Mouse (Mus musculus) testis, adult 2 months (tissue): ENCODE results near the gene Gm4131.

Source experiments
- CTCF ChIP-seq: fragments of 200-500 bp; IDR thresholded peaks from 2 replicates; pipeline ENCODE4 v1.5.1; 2012; ENCODE audit warnings: low read depth, mild to moderate bottlenecking, inconsistent platforms, low read length, moderate library complexity; ENCODE audit not compliant: control insufficient read depth, insufficient read depth, insufficient replicate concordance
- POLR2A ChIP-seq: fragments of 200-500 bp; IDR thresholded peaks from 2 replicates; pipeline ENCODE4 v1.6.1; 2012; ENCODE audit warnings: low read depth, mild to moderate bottlenecking, inconsistent platforms, low read length, moderate library complexity; ENCODE audit not compliant: control insufficient read depth

- no peak for TF ChIP-seq POLR2A
- no peak for TF ChIP-seq CTCF
Measured at GRCm38 (mm10) chr14:62546296-62546695, 20.4 kb downstream of the Gm4131 start.
